Mouse (Mus musculus) retina, postnatal 7 days (tissue): ENCODE measurements at regions not wholly inside any gene's neighbourhood (a gene's known extent, or its start where the extent isn't known, plus 50 kb on each side); places are given as distances from the start of the nearest gene placed in this dataset.

Source experiments
- DNase-seq: peaks from one replicate; pipeline ENCODE4 v3.0.0-alpha.2; 2012; ENCODE audit warnings: low read depth, low spot score

DNA sequence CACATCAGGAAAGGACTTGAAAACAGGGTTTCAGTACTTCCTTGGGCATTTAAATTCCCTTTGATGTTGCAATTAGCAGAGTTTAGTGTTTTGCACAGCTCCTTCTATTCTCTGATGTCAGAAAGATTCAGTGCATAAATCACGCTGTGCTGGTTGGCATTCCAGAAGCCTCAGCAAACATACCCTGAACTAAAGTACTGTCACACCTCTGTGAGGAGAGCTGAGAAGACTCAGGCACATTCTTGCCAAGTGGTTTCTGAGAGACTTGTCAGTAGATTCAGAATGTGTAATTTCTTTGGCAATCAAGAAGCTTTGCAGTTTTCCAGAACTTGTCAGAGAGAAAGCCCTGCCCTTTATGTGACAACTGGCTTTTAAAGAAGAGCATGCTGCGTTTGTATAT is 192.4 kb upstream of the 2610001J05Rik start:
- DNase-seq = no peak

GRCm38 (mm10) chr6:14046560-14046959 is 175.2 kb upstream of the 2610001J05Rik start:
- DNase-seq = no peak

DNA sequence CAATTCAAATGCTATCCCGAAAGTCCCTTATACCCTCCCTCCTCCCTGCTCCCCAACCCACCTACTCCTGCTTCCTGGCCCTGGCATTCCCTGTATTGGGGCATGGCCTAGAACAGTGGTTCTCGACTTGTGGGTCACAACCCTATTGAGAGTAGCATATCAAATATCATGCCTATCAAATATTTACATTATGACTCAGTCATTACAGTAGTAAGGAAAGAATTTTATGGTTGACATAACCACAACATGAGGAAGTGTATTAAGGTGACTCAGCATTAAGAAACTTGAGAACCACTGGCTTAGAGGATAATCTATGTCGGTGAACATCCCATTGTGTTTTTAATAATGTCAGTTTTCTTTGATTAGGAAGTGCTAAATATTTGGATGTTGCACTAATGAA is 173.3 kb upstream of the 2610001J05Rik start:
- DNase-seq = no peak

GRCm38 (mm10) chr6:14025898-14026297 is 154.6 kb upstream of the 2610001J05Rik start:
- no peak for DNase-seq

DNA sequence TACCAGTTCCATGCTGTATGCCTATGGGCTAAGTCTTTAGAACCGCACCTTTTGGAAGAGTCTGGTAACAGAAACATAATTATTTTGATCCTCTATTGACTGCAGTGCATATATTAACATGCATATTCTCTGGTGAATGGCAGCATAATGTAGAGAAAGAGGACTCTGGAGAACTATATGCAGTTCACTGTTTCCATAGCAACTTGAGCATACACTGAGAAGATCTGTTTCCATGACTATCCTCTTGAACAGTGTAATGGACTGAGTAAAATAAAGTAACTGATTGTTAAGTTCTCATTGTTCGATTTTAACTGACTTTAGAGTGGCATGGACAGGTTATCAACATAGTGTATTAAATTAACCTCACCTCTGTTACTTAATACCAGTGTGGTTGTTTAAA is 147.6 kb upstream of the 2610001J05Rik start:
- DNase-seq = no peak

DNA sequence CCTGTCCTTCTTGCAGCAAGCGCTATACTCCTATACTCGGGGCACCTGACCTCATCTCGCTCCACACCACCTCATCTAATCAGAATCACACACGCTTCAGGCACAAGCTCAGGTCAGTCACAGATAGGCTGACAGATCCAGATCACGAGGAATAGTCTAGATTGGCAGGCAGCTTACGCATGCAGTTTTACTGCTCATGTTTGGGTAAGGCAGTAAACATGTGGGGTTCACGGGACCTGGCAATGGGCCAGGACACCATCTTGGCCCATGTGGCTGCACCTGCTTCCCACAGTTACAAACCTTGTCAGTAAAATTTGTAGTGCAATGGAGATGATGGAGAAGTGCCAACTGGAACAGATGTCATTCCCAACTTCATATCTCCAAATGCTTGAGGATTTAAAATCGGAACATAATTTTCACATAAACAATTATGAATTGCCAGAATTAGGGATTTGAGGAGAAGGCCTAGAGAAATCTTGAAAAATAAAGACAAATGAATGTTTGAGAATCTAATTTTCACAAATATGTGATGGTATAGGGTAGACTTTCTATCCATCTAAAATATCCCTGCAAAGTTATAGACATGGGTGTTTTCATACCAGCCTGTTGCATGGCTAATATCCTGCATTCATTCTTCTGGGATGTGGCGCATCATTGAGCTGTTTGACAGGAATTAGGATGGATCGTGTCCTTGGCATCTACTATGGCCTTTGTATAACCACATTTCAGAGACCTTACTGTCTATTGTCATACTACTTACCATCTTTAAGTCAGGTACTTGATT is 111.5 kb upstream of the 2610001J05Rik start:
- DNase-seq = no peak

DNA sequence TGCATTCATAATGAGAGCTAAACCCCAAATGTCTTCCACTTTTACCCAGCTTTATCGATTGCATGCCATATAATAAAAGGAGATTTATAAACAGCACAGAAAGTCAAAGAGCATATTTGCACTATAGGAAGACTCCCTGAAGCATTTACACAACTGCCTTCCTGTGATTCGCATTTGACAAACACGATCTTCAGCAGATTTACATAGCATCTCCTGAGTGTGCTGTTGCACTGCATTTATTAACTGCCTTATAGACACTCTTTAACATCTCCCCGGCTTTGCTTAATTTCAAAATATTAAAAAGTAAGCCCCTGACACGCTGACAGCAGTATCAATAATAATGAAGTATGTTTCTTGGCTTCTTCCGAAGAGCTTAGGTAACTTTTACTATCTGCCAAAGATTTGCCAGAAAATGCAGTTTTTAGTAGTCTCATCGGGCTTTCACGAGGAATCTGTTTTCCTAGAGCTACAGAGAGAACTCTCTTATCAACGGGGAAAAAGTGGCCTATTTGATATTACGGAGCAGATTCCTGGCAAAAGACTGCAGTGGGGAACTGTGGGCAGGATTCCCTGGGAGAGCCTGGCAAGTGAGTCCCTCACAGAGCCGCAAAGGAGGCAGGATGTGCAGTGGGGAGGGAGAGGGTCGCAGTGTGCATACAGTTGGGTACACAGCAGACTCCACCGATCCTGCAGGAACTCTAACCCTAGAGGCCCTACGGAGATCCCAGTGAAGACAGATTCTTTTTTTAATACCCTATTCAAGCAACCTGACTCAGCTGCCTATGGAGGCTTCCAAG is 103.6 kb upstream of the 2610001J05Rik start:
- DNase-seq = no peak

DNA sequence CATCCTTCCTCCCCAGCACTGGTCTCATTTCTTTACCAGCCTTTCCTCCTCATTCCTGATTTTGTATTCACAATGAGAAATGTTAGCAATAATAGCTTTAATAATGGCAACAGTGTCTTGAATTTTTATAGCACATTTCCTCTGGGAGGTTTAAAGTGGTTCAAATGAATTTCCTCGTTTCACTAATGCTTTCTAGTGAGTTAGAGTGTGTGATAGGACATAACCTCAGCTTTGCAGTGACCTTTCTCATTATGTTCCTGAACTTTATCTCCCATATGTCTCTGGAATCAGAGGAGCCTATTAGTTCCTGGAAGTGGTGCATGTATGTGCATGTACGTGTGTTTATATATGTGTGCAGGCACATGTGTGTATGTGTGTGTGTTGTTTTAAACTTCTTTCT is 93.2 kb upstream of the 2610001J05Rik start:
- DNase-seq = no peak

DNA sequence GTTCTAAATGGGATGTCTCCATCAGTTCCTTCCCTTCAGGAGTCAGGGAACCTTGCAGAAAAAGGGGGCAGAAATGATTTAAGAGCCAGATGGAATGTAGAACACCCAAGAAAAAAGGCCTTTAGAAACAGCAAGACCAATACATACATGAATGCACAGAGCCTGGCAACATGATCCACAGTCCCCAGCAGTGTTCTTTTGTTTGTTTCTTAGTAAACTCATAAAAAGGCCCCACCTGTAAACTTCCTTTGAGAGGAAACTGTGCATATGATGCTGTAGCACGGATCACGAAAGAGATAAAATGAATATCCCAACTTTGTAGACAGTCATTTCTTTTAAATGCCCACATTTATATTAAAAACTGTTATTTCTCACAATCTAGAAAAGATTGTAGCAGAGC is 92.7 kb upstream of the 2610001J05Rik start:
- no peak for DNase-seq

DNA sequence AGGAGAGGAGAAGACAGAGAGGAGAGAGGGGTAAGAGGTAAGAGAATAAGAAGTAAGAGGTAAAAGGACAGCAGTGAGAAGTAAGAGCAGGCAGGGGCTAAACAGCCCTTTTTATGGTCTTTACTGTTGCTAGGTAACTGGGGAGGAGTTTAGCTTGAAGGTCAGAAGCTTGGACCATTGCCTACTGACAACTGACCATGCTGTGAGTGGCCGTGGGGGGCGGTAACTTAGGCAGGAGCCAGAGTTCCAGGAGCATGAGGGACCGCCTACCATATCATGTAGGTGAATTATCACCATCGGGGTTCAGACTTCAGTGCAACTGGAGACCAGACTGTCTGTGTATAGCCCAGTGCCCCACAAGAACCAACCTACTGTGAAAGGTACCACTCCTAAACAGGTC is 78.3 kb upstream of the 2610001J05Rik start:
- DNase-seq = no peak

GRCm38 (mm10) chr6:13920809-13921760 is 49.8 kb upstream of the 2610001J05Rik start:
- DNase-seq = no peak
